Mouse (Mus musculus) megakaryocyte, embryonic 14.5 days (primary cell): ENCODE data around the gene Lrfn1.

Experiments
- FLI1 ChIP-seq: IDR thresholded peaks from 2 replicates; pipeline ENCODE4 v1.6.1; 2012; ENCODE audit warnings: low read length, inconsistent platforms, mixed read lengths
- GATA1 ChIP-seq: IDR thresholded peaks from 3 replicates; pipeline ENCODE4 v1.6.1; 2012; ENCODE audit warnings: mixed read lengths, low read length, inconsistent platforms, borderline replicate concordance

DNA sequence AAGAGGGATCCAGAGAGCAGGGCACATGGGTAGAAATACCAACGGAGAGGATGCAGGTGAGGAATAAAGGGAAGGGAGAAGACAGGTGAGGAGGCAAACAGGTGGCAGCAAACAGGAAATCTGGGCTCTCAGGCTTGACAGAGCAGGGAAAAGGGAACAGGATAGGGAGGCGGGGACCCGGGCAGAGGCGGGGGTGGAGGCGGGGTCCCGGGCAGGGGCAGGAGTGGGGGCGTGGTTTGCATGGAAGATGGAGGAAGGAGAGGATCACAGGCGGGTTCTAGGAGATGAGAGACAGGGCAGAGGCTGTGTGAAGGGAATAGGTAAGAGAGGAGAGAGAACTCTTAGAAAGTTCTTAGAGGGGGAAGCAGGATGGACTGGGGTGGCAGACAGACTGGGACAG is 27.1 kb downstream of the Lrfn1 start:
- TF ChIP-seq FLI1 = no peak
- TF ChIP-seq GATA1 = no peak
